Mouse (Mus musculus): ENCODE measurements around the gene Poll. TPM values are rescaled to one million over a fixed set of nuclear protein-coding genes. Genes with fewer than 3 reads are reported as not detected.

Poll gene
- polyA plus RNA-seq, 1 experiment from 2014 or later = 12.7 TPM

DNA sequence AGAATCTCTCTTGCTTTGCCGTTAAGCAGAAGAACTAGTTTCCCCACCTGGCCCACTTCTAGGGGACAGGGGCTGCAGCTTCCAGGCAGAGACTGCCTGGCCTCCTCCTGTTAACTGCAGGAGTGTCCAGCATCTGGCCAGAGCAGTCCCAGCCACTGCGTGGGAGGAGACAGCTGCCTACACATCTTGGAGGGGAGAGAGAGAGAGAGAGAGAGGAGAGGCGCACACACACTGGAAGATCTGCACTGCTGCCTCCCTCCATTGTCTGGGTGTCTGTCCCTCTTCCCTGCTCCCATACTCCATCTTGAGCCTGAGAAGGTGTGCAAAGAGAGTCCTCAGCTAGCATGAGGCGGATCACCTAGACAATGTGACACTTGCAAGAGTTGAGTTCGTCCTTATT, 31.0 kb downstream of the Poll start:
- Histone ChIP-seq H3K36me3 (peaks cover 41% of the 10 kb centered on the region), H3K4me3 (no peak overlapping the region), H3K9ac (no peak overlapping the region), H3K27me3 (no peaks in the 10 kb centered on the region), H3K9me3 (no peaks in the 10 kb centered on the region), H3K4me2 (no peak overlapping the region), H3K27ac (replicated peaks) (no peak overlapping the region), H3K4me1 (replicated peaks) (peaks cover 1% of the 10 kb centered on the region; the same call in 1 of the 2 replicates)
- ATAC-seq (ENCODE audit: low FRiP score, low read depth) = no peak
- 88% methylated on average over 5 of the region's 5 CpGs for WGBS

DNA sequence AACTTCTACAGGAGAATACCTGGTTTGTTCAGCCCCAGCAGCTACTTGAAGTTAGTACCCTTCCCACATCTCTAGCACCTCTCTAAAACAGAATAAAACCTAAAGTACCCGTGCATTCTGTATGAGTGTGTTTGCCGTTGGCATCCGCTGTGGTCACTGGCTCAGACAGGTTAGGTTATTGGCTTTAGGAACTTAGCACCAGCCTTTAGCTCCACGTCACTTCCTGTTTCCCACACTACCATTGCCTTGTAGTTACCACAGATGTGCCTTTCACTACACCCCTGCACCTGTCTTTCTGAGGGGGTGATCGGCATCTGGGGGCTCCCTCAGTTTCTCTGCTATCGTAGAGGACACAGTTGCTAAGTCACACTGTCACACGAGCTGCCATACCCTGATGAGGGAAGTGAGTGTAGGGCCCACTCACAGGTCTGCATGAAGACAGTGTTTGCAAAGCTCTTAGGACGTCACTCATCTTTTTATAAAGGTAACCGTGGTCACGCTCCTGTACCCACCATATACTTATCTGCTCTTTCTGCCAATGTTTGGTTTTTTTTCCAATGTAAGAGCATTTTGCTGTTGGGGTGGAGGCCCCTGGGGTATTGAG, 32.3 kb downstream of the Poll start:
- Histone ChIP-seq H3K9me3 (no peaks in the 10 kb centered on the region), H3K27ac (replicated peaks) (no peak overlapping the region), H3K9ac (no peak overlapping the region), H3K27me3 (no peaks in the 10 kb centered on the region), H3K4me2 (no peak overlapping the region), H3K36me3 (peaks cover 53% of the 10 kb centered on the region), H3K4me1 (replicated peaks) (no peaks in the 10 kb centered on the region), H3K4me3 (no peak overlapping the region)
- ATAC-seq (ENCODE audit: low FRiP score, low read depth) = no peak
- 91% methylated on average over 10 of the region's 10 CpGs for WGBS

DNA sequence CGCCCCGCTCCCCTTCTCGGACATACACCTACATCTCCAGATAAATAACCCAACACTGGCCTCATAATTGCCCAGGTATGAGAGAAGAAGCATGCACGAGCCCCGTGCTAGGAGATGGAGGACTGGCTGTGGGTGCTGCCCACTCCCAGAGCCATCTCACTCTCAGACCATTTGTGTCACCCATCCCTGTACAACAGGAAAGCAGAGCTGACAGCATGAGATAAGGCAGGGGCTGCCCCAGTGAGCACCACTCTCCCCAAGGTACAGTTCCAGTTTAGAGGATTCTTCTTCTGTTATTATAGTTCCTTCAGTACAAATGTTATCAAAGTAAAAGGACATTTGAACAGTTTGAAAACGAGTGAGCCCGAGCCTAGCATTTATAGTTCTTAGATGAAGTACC, 32.9 kb downstream of the Poll start:
- no peak overlapping the region for H3K4me2 ChIP-seq
- no peak overlapping the region for H3K4me3 ChIP-seq
- ATAC-seq (ENCODE audit: low FRiP score, low read depth) = no peak
- no peak overlapping the region for H3K27ac ChIP-seq (replicated peaks)
- 94% methylated on average over 7 of the region's 7 CpGs for WGBS
- no peaks in the 10 kb centered on the region for H3K27me3 ChIP-seq
- H3K36me3 ChIP-seq = peaks cover 60% of the 10 kb centered on the region
- H3K9ac ChIP-seq = no peak overlapping the region
- no peaks in the 10 kb centered on the region for H3K9me3 ChIP-seq
- no peaks in the 10 kb centered on the region for H3K4me1 ChIP-seq (replicated peaks)

DNA sequence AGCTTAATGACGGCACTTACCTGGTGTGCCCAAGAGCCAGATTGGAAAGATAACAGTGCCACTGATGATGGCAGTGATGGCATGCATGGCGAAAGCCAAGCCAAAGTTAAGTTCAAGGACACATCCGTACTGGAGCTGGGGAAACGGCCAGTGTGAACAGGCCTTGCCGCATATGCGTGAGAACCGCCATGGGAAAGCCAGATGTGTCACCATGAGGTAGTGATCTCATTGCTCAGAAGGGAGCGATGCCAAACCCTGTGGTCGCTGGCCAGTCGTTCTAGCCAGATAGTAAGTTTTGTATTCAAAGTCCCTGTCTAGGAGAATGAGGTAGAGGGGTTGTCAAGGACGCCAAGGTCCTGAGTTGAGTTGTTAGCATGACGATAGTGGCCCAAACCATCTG, 44.1 kb downstream of the Poll start:
- 95% methylated on average over 12 of the region's 12 CpGs for WGBS
- H3K4me3 ChIP-seq = no peak overlapping the region
- no peaks in the 10 kb centered on the region for H3K27me3 ChIP-seq
- H3K4me2 ChIP-seq = no peak overlapping the region
- no peak overlapping the region for H3K27ac ChIP-seq (replicated peaks)
- H3K36me3 ChIP-seq = peaks cover 37% of the 10 kb centered on the region
- no peak for ATAC-seq (ENCODE audit: low FRiP score, low read depth)
- peaks cover 6% of the 10 kb centered on the region for H3K4me1 ChIP-seq (replicated peaks)
- no peaks in the 10 kb centered on the region for H3K9me3 ChIP-seq
- no peak overlapping the region for H3K9ac ChIP-seq

DNA sequence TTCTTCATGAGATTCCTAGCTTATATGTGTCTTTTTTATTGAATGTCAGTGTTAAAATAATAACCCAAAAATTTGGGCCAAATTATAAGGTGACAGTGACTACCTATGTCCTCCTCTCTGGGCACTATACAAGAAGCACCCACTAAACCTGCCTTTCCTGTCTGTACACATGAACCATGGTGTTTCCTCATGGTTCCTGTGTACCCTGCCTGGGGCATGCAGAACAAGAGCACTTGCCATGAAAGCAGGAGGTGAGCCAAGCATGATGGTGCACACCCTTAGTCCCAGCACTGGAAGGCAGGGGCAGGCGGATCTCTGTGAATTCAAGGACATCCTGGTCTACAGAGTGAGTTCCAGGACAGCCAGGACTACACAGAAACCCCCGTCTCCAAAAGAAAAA, 45.0 kb downstream of the Poll start:
- Histone ChIP-seq H3K27ac (replicated peaks) (no peak overlapping the region), H3K36me3 (peaks cover 29% of the 10 kb centered on the region), H3K9ac (no peak overlapping the region), H3K9me3 (no peaks in the 10 kb centered on the region), H3K27me3 (no peaks in the 10 kb centered on the region), H3K4me1 (replicated peaks) (peaks cover 12% of the 10 kb centered on the region), H3K4me3 (no peak overlapping the region), H3K4me2 (no peak overlapping the region)
- ATAC-seq (ENCODE audit: low FRiP score, low read depth) = no peak
- WGBS = 74% methylated on average over 2 of the region's 2 CpGs

DNA sequence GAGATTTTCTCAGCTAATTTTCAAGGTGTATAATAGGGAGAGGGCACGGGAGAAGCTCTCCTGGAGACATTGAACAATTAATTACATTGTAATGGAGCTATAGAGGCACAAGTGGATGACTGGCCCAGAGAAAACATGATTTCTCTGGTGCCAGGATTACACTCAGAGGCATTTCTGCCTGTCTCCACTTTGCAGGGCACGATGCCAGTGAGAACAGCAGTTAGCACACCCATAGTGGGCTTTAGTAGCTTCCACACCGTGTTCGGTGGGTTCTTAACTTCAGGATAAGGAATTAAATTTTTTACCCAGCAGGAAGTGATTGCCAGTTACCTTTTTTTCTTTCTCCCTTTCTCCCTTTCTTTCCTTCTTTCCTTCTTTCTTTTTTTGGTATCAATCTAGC, 48.9 kb downstream of the Poll start:
- Histone ChIP-seq H3K4me3 (no peak overlapping the region), H3K27me3 (no peaks in the 10 kb centered on the region), H3K4me2 (no peak overlapping the region), H3K4me1 (replicated peaks) (peaks cover 12% of the 10 kb centered on the region), H3K36me3 (peaks cover 17% of the 10 kb centered on the region; the same call in 1 of the 2 replicates), H3K27ac (replicated peaks) (0 out of 2 replicates have a peak overlapping the region, but pooled peaks have one; percentile 12), H3K9me3 (no peaks in the 10 kb centered on the region), H3K9ac (no peak overlapping the region)
- 38% methylated on average over 4 of the region's 4 CpGs for WGBS
- no peak for ATAC-seq (ENCODE audit: low FRiP score, low read depth)

DNA sequence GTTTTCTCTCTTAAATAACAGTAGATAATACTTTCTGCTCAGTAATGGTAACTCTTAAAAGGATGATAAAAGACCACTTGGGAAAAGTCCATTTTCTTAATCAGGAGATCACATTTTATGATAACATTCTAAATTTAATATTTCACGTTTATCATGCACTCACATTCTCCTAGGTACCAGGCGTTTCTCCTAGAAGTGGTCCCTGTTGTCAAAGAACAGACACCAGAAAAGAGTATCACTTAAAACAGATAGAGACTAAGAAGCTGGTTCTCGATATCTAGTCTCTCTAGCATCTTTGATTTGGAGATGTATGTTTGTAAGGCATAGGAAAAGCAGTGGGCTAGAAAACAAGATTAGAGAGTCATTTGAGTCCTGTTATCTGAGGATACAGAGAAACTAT, 49.7 kb downstream of the Poll start:
- Histone ChIP-seq H3K4me3 (no peak overlapping the region), H3K4me2 (no peak overlapping the region), H3K4me1 (replicated peaks) (peaks cover 12% of the 10 kb centered on the region), H3K27ac (replicated peaks) (peak overlapping the region; percentile 45; the same call in 1 of the 2 replicates), H3K36me3 (peaks cover 12% of the 10 kb centered on the region; the same call in 1 of the 2 replicates), H3K27me3 (no peaks in the 10 kb centered on the region), H3K9ac (no peak overlapping the region), H3K9me3 (no peaks in the 10 kb centered on the region)
- 81% methylated on average over 3 of the region's 3 CpGs for WGBS
- no peak for ATAC-seq (ENCODE audit: low FRiP score, low read depth)

DNA sequence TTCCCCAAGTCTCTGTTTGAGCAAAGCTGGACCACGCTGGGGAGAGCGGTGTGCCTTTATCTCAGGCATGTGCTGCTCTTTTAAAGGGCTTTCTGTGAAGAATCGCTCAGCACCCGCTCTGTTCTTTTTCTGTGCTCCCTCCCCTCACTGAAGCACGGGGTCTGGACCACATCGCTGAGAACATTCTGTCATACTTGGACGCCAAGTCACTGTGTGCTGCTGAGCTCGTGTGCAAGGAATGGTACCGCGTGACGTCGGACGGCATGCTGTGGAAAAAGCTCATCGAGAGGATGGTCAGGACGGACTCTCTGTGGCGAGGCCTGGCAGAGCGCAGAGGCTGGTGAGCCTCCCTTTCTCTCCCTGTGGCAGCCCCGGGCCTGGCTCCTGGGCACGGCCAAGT, 52.8 kb downstream of the Poll start:
- peaks cover 6% of the 10 kb centered on the region; the same call in 1 of the 2 replicates for H3K36me3 ChIP-seq
- H3K9ac ChIP-seq = no peak overlapping the region
- H3K27me3 ChIP-seq = no peaks in the 10 kb centered on the region
- peaks cover 12% of the 10 kb centered on the region for H3K4me1 ChIP-seq (replicated peaks)
- ATAC-seq (ENCODE audit: low FRiP score, low read depth) = 0 out of 2 replicates have a peak, but pooled peaks have one; percentile 34
- no peak overlapping the region for H3K4me2 ChIP-seq
- H3K9me3 ChIP-seq = no peaks in the 10 kb centered on the region
- 75% methylated on average over 19 of the region's 19 CpGs for WGBS
- no peak overlapping the region for H3K27ac ChIP-seq (replicated peaks)
- H3K4me3 ChIP-seq = no peak overlapping the region

DNA sequence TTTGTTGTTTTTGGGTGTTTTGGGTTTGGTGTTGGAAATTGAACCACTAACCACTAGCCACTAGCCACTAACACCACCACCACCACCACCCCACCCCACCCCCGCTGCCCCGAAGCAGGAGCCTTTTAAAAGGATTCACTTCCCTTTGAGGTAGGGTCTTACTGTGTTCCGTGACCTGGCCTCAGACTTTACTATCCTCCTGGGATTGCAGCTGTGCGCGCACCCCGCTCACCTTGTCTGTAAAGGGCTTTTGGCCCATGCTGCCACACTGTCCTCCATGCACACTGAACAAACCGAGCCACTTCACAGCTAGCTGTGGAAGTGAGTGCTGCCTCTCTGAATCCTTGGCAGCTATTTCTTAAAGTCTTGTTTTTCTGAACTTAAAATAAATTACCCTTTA, 54.9 kb downstream of the Poll start:
- no peaks in the 10 kb centered on the region for H3K27me3 ChIP-seq
- no peak overlapping the region for H3K4me2 ChIP-seq
- ATAC-seq (ENCODE audit: low FRiP score, low read depth) = no peak
- 88% methylated on average over 7 of the region's 7 CpGs for WGBS
- H3K9me3 ChIP-seq = no peaks in the 10 kb centered on the region
- peaks cover 6% of the 10 kb centered on the region; the same call in 1 of the 2 replicates for H3K36me3 ChIP-seq
- no peak overlapping the region for H3K9ac ChIP-seq
- H3K27ac ChIP-seq (replicated peaks) = no peak overlapping the region
- no peaks in the 10 kb centered on the region for H3K4me1 ChIP-seq (replicated peaks)
- H3K4me3 ChIP-seq = no peak overlapping the region

Other genes starting within 250 kb of the Poll start
- gene Btrc, start 196.8 kb downstream of the Poll start, polyA plus RNA-seq (2015; fragmentation: Nextera tagmentation; extraction: Ambion mirVana) = 60.2 and 63.7 TPM in 2 replicates
- 71.7 and 75.9 TPM in 2 replicates for gene Gm17018, start 84 bp upstream of the Poll start, polyA plus RNA-seq (2015; fragmentation: Nextera tagmentation; extraction: Ambion mirVana)
- gene Fbxw4, start 99.8 kb upstream of the Poll start, polyA plus RNA-seq (2015; fragmentation: Nextera tagmentation; extraction: Ambion mirVana) = 5.8 and 9.2 TPM in 2 replicates
- 0.45 and 0.47 TPM in 2 replicates for gene Fgf8, start 182.4 kb upstream of the Poll start, polyA plus RNA-seq (2015; fragmentation: Nextera tagmentation; extraction: Ambion mirVana)
- gene Npm3, start 189.1 kb upstream of the Poll start, polyA plus RNA-seq (2015; fragmentation: Nextera tagmentation; extraction: Ambion mirVana) = 6.9 and 7.3 TPM in 2 replicates
- 79.4 and 85.4 TPM in 2 replicates for gene Mgea5, start 223.3 kb upstream of the Poll start, polyA plus RNA-seq (2015; fragmentation: Nextera tagmentation; extraction: Ambion mirVana)

Measured in hindbrain, embryonic 15.5 days (tissue).